Mouse (Mus musculus): ENCODE results near the gene Tctn3. TPM values are rescaled to one million over a fixed set of nuclear protein-coding genes. Genes with fewer than 3 reads are reported as not detected.
A peak's percentile ranks its signal among the peaks of the same experiment; 100 is the strongest.

Tctn3 gene
- total RNA-seq (2021) (1 to 10 TPM; 6.5 to 7.6 TPM), polyA plus RNA-seq (2012; rRNA removed) (7.7 and 10.5 TPM in 2 replicates)
- long read RNA-seq, transcript Tctn3-201 (14 exons, 2,743 nt) = major isoform, 11 of 13 reads
- long read RNA-seq, partial matches to known transcripts = 0 of 13 reads
- long read RNA-seq, other reads (novel, unspliced or antisense) = 0 of 13 reads

GRCm38 (mm10) chr19:40611830-40612506 lies at the start of gene Tctn3, which contains the start of gene Entpd1:
Gene Tctn3, minus strand, starts transcription at chr19:40612233.
Gene Entpd1, plus strand, starts transcription at chr19:40612366.
- H3K27ac ChIP-seq = peak within 1 kb of the TSS; percentile 78
- no peaks in the 10 kb centered on the region for H3K36me3 ChIP-seq (ENCODE audit: control insufficient read depth, insufficient read depth, low read length)
- TF ChIP-seq CTCF (IDR thresholded peaks at IDR 0.05) (peak; percentile 94), POLR2A (IDR thresholded peaks at IDR 0.05; ENCODE audit: insufficient read depth, low read depth, low read length) (peak; percentile 77), EP300 (IDR thresholded peaks at IDR 0.05; ENCODE audit: insufficient read depth, low read depth, low read length) (peak; percentile 97)
- 0% methylated on average over 45 of the region's 45 CpGs for WGBS
- peak within 1 kb of the TSS; percentile 91 for H3K4me3 ChIP-seq
- no peaks in the 10 kb centered on the region for H3K27me3 ChIP-seq (ENCODE audit: control insufficient read depth, insufficient read depth, low read length)
- no peaks in the 10 kb centered on the region for H3K79me2 ChIP-seq (replicated peaks; ENCODE audit: control insufficient read depth, insufficient read depth, low read length)
- DNase-seq = peak; percentile 94 to 97
- H3K9ac ChIP-seq (ENCODE audit: low read depth, low read length) = peak within 1 kb of the TSS; percentile 79
- H3K4me1 ChIP-seq (ENCODE audit: control insufficient read depth, insufficient read depth, low read length) = no peaks in the 10 kb centered on the region
- intact Hi-C loops (cut with DNase I) = loop anchor here (1.0 to 5.0 kb wide), 2 partner anchors 50 to 110 kb away; no protein-coding TSS in a partner anchor

GRCm38 (mm10) chr19:40661108-40661507 lies 49.1 kb upstream of the Tctn3 start:
- no peaks in the 10 kb centered on the region; the same call in 1 of the 2 replicates for H3K36me3 ChIP-seq (ENCODE audit: control insufficient read depth, insufficient read depth, low read length)
- whole genome bisulfite sequencing = 62% methylated on average over 2 of the region's 2 CpGs
- DNase-seq = peak in 1 of 2 experiments; percentile 50
- TF ChIP-seq POLR2A (IDR thresholded peaks at IDR 0.05; ENCODE audit: insufficient read depth, low read depth, low read length) (no peak), CTCF (IDR thresholded peaks at IDR 0.05) (no peak), EP300 (IDR thresholded peaks at IDR 0.05; ENCODE audit: insufficient read depth, low read depth, low read length) (no peak)
- peak overlapping the region; percentile 87 for H3K27ac ChIP-seq
- intact Hi-C loops (cut with DNase I) = loop anchor here (2.0 to 5.0 kb wide), 3 partner anchors 18 to 49 kb away; partner anchors contain the start of genes Entpd1 and Tctn3
- peak overlapping the region; percentile 63 for H3K9ac ChIP-seq (ENCODE audit: low read depth, low read length)
- H3K27me3 ChIP-seq (ENCODE audit: control insufficient read depth, insufficient read depth, low read length) = no peaks in the 10 kb centered on the region
- peak overlapping the region; percentile 59 for H3K4me3 ChIP-seq
- no peaks in the 10 kb centered on the region for H3K79me2 ChIP-seq (replicated peaks; ENCODE audit: control insufficient read depth, insufficient read depth, low read length)
- H3K4me1 ChIP-seq (ENCODE audit: control insufficient read depth, insufficient read depth, low read length) = peaks cover 11% of the 10 kb centered on the region

GRCm38 (mm10) chr19:40660510-40660909 lies 48.5 kb upstream of the Tctn3 start:
- TF ChIP-seq EP300 (IDR thresholded peaks at IDR 0.05; ENCODE audit: insufficient read depth, low read depth, low read length) (no peak), CTCF (IDR thresholded peaks at IDR 0.05) (no peak), POLR2A (IDR thresholded peaks at IDR 0.05; ENCODE audit: insufficient read depth, low read depth, low read length) (no peak)
- WGBS = 23% methylated on average over 9 of the region's 9 CpGs

GRCm38 (mm10) chr19:40659651-40660478 lies 47.8 kb upstream of the Tctn3 start:
- intact Hi-C loops (cut with DNase I) = loop anchor here (2.0 to 5.0 kb wide), 3 partner anchors 19 to 48 kb away; partner anchors contain the start of genes Entpd1 and Tctn3
- Histone ChIP-seq H3K27ac (peak overlapping the region; percentile 87), H3K79me2 (replicated peaks; ENCODE audit: control insufficient read depth, insufficient read depth, low read length) (no peaks in the 10 kb centered on the region), H3K9ac (ENCODE audit: low read depth, low read length) (peak overlapping the region; percentile 63), H3K27me3 (ENCODE audit: control insufficient read depth, insufficient read depth, low read length) (no peaks in the 10 kb centered on the region), H3K4me3 (peak overlapping the region; percentile 59), H3K4me1 (ENCODE audit: control insufficient read depth, insufficient read depth, low read length) (peaks cover 8% of the 10 kb centered on the region), H3K36me3 (ENCODE audit: control insufficient read depth, insufficient read depth, low read length) (no peaks in the 10 kb centered on the region; the same call in 1 of the 2 replicates)
- peak; percentile 53 to 65 for DNase-seq
- TF ChIP-seq EP300 (IDR thresholded peaks at IDR 0.05; ENCODE audit: insufficient read depth, low read depth, low read length) (no peak), POLR2A (IDR thresholded peaks at IDR 0.05; ENCODE audit: insufficient read depth, low read depth, low read length) (peak; percentile 60; the same call in 1 of the 2 replicates), CTCF (IDR thresholded peaks at IDR 0.05) (no peak)
- 0% methylated on average over 16 of the region's 16 CpGs for WGBS

More at GRCm38 (mm10) chr19:40660510-40660909, 48.5 kb upstream of the Tctn3 start:
- Histone ChIP-seq H3K36me3 (ENCODE audit: control insufficient read depth, insufficient read depth, low read length) (no peaks in the 10 kb centered on the region; the same call in 1 of the 2 replicates), H3K27ac (peak overlapping the region; percentile 87), H3K4me3 (peak overlapping the region; percentile 59), H3K4me1 (ENCODE audit: control insufficient read depth, insufficient read depth, low read length) (peaks cover 8% of the 10 kb centered on the region), H3K27me3 (ENCODE audit: control insufficient read depth, insufficient read depth, low read length) (no peaks in the 10 kb centered on the region), H3K9ac (ENCODE audit: low read depth, low read length) (peak overlapping the region; percentile 63), H3K79me2 (replicated peaks; ENCODE audit: control insufficient read depth, insufficient read depth, low read length) (no peaks in the 10 kb centered on the region)
- intact Hi-C loops (cut with DNase I) = loop anchor here (2.0 to 5.0 kb wide), 3 partner anchors 18 to 48 kb away; partner anchors contain the start of genes Entpd1 and Tctn3
- no peak for DNase-seq

- Histone ChIP-seq H3K4me3 (peak overlapping the region; percentile 59; the same call in 1 of the 2 replicates), H3K4me1 (ENCODE audit: control insufficient read depth, insufficient read depth, low read length) (peaks cover 8% of the 10 kb centered on the region), H3K27ac (peak overlapping the region; percentile 87; the same call in 1 of the 2 replicates), H3K79me2 (replicated peaks; ENCODE audit: control insufficient read depth, insufficient read depth, low read length) (no peaks in the 10 kb centered on the region), H3K27me3 (ENCODE audit: control insufficient read depth, insufficient read depth, low read length) (no peaks in the 10 kb centered on the region), H3K36me3 (ENCODE audit: control insufficient read depth, insufficient read depth, low read length) (no peaks in the 10 kb centered on the region; the same call in 1 of the 2 replicates), H3K9ac (ENCODE audit: low read depth, low read length) (no peak overlapping the region)
- DNase-seq = no peak
- no peak for TF ChIP-seq CTCF (IDR thresholded peaks at IDR 0.05)
- no peak for TF ChIP-seq EP300 (IDR thresholded peaks at IDR 0.05; ENCODE audit: insufficient read depth, low read depth, low read length)
- TF ChIP-seq POLR2A (IDR thresholded peaks at IDR 0.05; ENCODE audit: insufficient read depth, low read depth, low read length) = no peak
- 62% methylated on average over 5 of the region's 5 CpGs for WGBS
- intact Hi-C loops (cut with DNase I) = no loop called here
Measured at GRCm38 (mm10) chr19:40658935-40659334, 46.9 kb upstream of the Tctn3 start.
